Mouse (Mus musculus): ENCODE measurements at regions not wholly inside any gene's neighbourhood (a gene's known extent, or its start where the extent isn't known, plus 50 kb on each side); places are given as distances from the start of the nearest gene placed in this dataset.

DNA sequence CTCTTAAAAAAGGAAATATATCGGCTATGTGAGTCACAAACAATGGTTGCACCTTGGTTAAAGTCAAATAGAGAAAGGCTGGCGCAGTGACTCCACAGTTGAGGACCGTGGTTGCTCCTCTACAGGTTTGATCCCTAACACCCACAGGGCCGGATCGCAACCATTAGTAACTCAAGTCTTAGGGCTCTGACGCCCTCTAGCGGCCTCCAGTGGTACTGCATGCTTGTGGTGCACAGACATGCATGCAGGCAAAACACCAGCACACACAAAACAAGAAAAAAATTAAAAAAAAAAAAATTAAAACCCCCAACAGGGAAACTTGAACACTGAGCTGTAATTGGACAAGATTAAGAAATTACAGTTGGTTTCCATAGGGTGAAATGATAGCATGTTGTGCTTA is 67.1 kb downstream of the Hif1an start:
- TF ChIP-seq CTCF (IDR thresholded peaks at IDR 0.05; ENCODE audit: borderline replicate concordance, control insufficient read depth, extremely low read depth, insufficient read depth, low read length, poor library complexity) = peak; percentile 56; the same call in 1 of the 2 replicates
- no peak for TF ChIP-seq POLR2A (IDR thresholded peaks at IDR 0.05; ENCODE audit: control insufficient read depth, extremely low read depth, insufficient read depth, low read length, poor library complexity)
